Mouse (Mus musculus): Measurements from ENCODE around the gene Ugt1a1. TPM values are rescaled to one million over a fixed set of nuclear protein-coding genes. Genes with fewer than 3 reads are reported as not detected.

Gene Ugt1a1
- polyA plus RNA-seq, 1 experiment from 2014 or later, result not detected

GRCm38 (mm10) chr1:88253540-88253939 is 41.8 kb downstream of the Ugt1a1 start:
- no peak overlapping the region for H3K4me3 ChIP-seq (replicated peaks)
- ATAC-seq (ENCODE audit: low read depth) (peak; percentile 11; the same call in 1 of the 2 replicates), DNase-seq (no peak)
- no peak overlapping the region for H3K4me2 ChIP-seq
- H3K9ac ChIP-seq, result no peak overlapping the region
- peaks cover 70% of the 10 kb centered on the region for H3K9me3 ChIP-seq (replicated peaks)
- no peaks in the 10 kb centered on the region for H3K27me3 ChIP-seq
- no peaks in the 10 kb centered on the region for H3K36me3 ChIP-seq
- H3K4me1 ChIP-seq (replicated peaks), result no peaks in the 10 kb centered on the region
- no peak overlapping the region for H3K27ac ChIP-seq
- WGBS (ENCODE audit: insufficient replicate concordance), result 57% methylated on average over 6 of the region's 6 CpGs

- WGBS (ENCODE audit: insufficient replicate concordance), result 68% methylated on average over 12 of the region's 12 CpGs
Measured at GRCm38 (mm10) chr1:88254793-88255465, 43.2 kb downstream of the Ugt1a1 start.

GRCm38 (mm10) chr1:88255466-88255857 is 43.7 kb downstream of the Ugt1a1 start:
- Histone ChIP-seq H3K9ac (no peak overlapping the region), H3K27me3 (no peaks in the 10 kb centered on the region), H3K9me3 (replicated peaks) (peaks cover 53% of the 10 kb centered on the region), H3K27ac (no peak overlapping the region), H3K36me3 (peaks cover 10% of the 10 kb centered on the region), H3K4me3 (replicated peaks) (no peak overlapping the region), H3K4me2 (no peak overlapping the region), H3K4me1 (replicated peaks) (peaks cover 15% of the 10 kb centered on the region)
- WGBS (ENCODE audit: insufficient replicate concordance), result 45% methylated on average over 2 of the region's 2 CpGs
- DNase-seq (no peak), ATAC-seq (ENCODE audit: low read depth) (no peak)

More at GRCm38 (mm10) chr1:88254793-88255465, 43.2 kb downstream of the Ugt1a1 start:
- Histone ChIP-seq H3K27me3 (no peaks in the 10 kb centered on the region), H3K27ac (no peak overlapping the region), H3K4me2 (no peak overlapping the region), H3K9ac (no peak overlapping the region), H3K4me1 (replicated peaks) (peaks cover 9% of the 10 kb centered on the region), H3K4me3 (replicated peaks) (no peak overlapping the region), H3K9me3 (replicated peaks) (peaks cover 59% of the 10 kb centered on the region), H3K36me3 (peaks cover 5% of the 10 kb centered on the region)
- ATAC-seq (ENCODE audit: low read depth) (0 out of 2 replicates have a peak, but pooled peaks have one; percentile 6), DNase-seq (no peak)

- no peak overlapping the region for H3K4me3 ChIP-seq (replicated peaks)
- no peak overlapping the region for H3K4me2 ChIP-seq
- H3K9ac ChIP-seq, result no peak overlapping the region
- DNase-seq (no peak), ATAC-seq (ENCODE audit: low read depth) (no peak)
- H3K27ac ChIP-seq, result no peak overlapping the region
- H3K9me3 ChIP-seq (replicated peaks), result peaks cover 47% of the 10 kb centered on the region
- WGBS (ENCODE audit: insufficient replicate concordance), result 62% methylated on average over 13 of the region's 13 CpGs
- H3K4me1 ChIP-seq (replicated peaks), result peaks cover 22% of the 10 kb centered on the region
- H3K27me3 ChIP-seq, result no peaks in the 10 kb centered on the region
- peaks cover 17% of the 10 kb centered on the region for H3K36me3 ChIP-seq
Measured at GRCm38 (mm10) chr1:88255989-88256754, 44.4 kb downstream of the Ugt1a1 start.

GRCm38 (mm10) chr1:88256886-88257663 is 45.3 kb downstream of the Ugt1a1 start:
- DNase-seq (no peak), ATAC-seq (ENCODE audit: low read depth) (no peak)
- H3K4me2 ChIP-seq, result no peak overlapping the region
- no peaks in the 10 kb centered on the region for H3K27me3 ChIP-seq
- no peak overlapping the region for H3K27ac ChIP-seq
- H3K9ac ChIP-seq, result no peak overlapping the region
- H3K36me3 ChIP-seq, result peaks cover 26% of the 10 kb centered on the region
- H3K4me1 ChIP-seq (replicated peaks), result peaks cover 30% of the 10 kb centered on the region
- no peak overlapping the region for H3K4me3 ChIP-seq (replicated peaks)
- WGBS (ENCODE audit: insufficient replicate concordance), result 60% methylated on average over 10 of the region's 10 CpGs
- peaks cover 45% of the 10 kb centered on the region for H3K9me3 ChIP-seq (replicated peaks)

- no peaks in the 10 kb centered on the region for H3K27me3 ChIP-seq
- peaks cover 36% of the 10 kb centered on the region for H3K4me1 ChIP-seq (replicated peaks)
- DNase-seq (no peak), ATAC-seq (ENCODE audit: low read depth) (no peak)
- no peak overlapping the region for H3K4me3 ChIP-seq (replicated peaks)
- H3K36me3 ChIP-seq, result peaks cover 32% of the 10 kb centered on the region
- WGBS (ENCODE audit: insufficient replicate concordance), result 68% methylated on average over 6 of the region's 6 CpGs
- no peak overlapping the region for H3K27ac ChIP-seq
- H3K9ac ChIP-seq, result no peak overlapping the region
- no peak overlapping the region for H3K4me2 ChIP-seq
- H3K9me3 ChIP-seq (replicated peaks), result peaks cover 39% of the 10 kb centered on the region
Measured at GRCm38 (mm10) chr1:88257681-88258080, 45.9 kb downstream of the Ugt1a1 start.

GRCm38 (mm10) chr1:88258361-88258760 is 46.6 kb downstream of the Ugt1a1 start:
- Histone ChIP-seq H3K9me3 (replicated peaks) (peaks cover 36% of the 10 kb centered on the region), H3K27ac (no peak overlapping the region), H3K4me3 (replicated peaks) (no peak overlapping the region), H3K9ac (no peak overlapping the region), H3K36me3 (peaks cover 39% of the 10 kb centered on the region), H3K27me3 (no peaks in the 10 kb centered on the region), H3K4me2 (no peak overlapping the region), H3K4me1 (replicated peaks) (peaks cover 39% of the 10 kb centered on the region)
- ATAC-seq (ENCODE audit: low read depth), result no peak
- WGBS (ENCODE audit: insufficient replicate concordance), result 57% methylated on average over 6 of the region's 6 CpGs
- no peak for DNase-seq

GRCm38 (mm10) chr1:88258881-88259642 is 47.3 kb downstream of the Ugt1a1 start:
- ATAC-seq (ENCODE audit: low read depth) (peak; percentile 4; the same call in 1 of the 2 replicates), DNase-seq (no peak)

GRCm38 (mm10) chr1:88259643-88260024 is 47.9 kb downstream of the Ugt1a1 start:
- H3K4me2 ChIP-seq, result no peak overlapping the region
- DNase-seq (no peak), ATAC-seq (ENCODE audit: low read depth) (peak; percentile 1; the same call in 1 of the 2 replicates)
- H3K9me3 ChIP-seq (replicated peaks), result peaks cover 32% of the 10 kb centered on the region
- no peak overlapping the region for H3K9ac ChIP-seq
- H3K4me3 ChIP-seq (replicated peaks), result no peak overlapping the region
- H3K27ac ChIP-seq, result peak overlapping the region; percentile 0; the same call in 1 of the 2 replicates
- peaks cover 39% of the 10 kb centered on the region for H3K4me1 ChIP-seq (replicated peaks)
- peaks cover 52% of the 10 kb centered on the region for H3K36me3 ChIP-seq
- H3K27me3 ChIP-seq, result no peaks in the 10 kb centered on the region
- 73% methylated on average over 4 of the region's 4 CpGs for WGBS (ENCODE audit: insufficient replicate concordance)

More at GRCm38 (mm10) chr1:88258881-88259642, 47.3 kb downstream of the Ugt1a1 start:
- Histone ChIP-seq H3K9ac (no peak overlapping the region), H3K36me3 (peaks cover 46% of the 10 kb centered on the region), H3K4me1 (replicated peaks) (peaks cover 39% of the 10 kb centered on the region), H3K4me2 (no peak overlapping the region), H3K9me3 (replicated peaks) (peaks cover 36% of the 10 kb centered on the region), H3K27me3 (no peaks in the 10 kb centered on the region), H3K4me3 (replicated peaks) (no peak overlapping the region), H3K27ac (no peak overlapping the region)
- WGBS (ENCODE audit: insufficient replicate concordance), result 52% methylated on average over 8 of the region's 8 CpGs

- Histone ChIP-seq H3K4me2 (no peak overlapping the region), H3K9me3 (replicated peaks) (peaks cover 27% of the 10 kb centered on the region), H3K4me1 (replicated peaks) (peaks cover 39% of the 10 kb centered on the region), H3K4me3 (replicated peaks) (no peak overlapping the region), H3K27ac (peak overlapping the region; percentile 0), H3K9ac (no peak overlapping the region), H3K36me3 (peaks cover 56% of the 10 kb centered on the region), H3K27me3 (no peaks in the 10 kb centered on the region)
- 65% methylated on average over 6 of the region's 6 CpGs for WGBS (ENCODE audit: insufficient replicate concordance)
- DNase-seq, result no peak
- peak; percentile 54 for ATAC-seq (ENCODE audit: low read depth)
Measured at GRCm38 (mm10) chr1:88260114-88260513, 48.4 kb downstream of the Ugt1a1 start.

Data from liver, embryonic 13.5 days (tissue).